Comparison of ENCODE assay signal across 16 mouse cellular contexts in the genomic region with DNA sequence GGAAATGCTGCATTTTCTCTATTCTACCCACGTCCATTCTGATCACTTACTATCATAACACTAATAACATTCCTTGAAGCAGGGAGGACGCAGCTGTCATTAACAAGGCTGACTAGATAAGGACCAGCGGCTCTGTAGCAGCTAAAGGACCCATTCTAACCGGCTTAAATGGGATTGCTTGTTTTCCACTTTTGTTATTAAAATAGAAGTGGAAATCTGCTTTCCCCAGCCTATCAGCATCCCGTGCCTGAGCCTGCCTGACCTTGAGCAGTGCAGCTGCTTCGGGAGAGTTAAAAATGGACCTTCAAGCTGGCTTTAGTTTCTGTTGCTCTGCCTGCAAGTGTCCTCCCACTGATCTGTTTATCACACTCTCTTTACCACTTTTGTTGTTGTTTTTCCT. TPM values are rescaled to one million over a fixed set of nuclear protein-coding genes. Genes with fewer than 3 reads are reported as not detected.
DNase-seq lines count a peak whose midpoint lies in the region; ATAC-seq and TF ChIP-seq lines count a peak whose summit lies in the region.
"Had no signal": no experiment of that assay in that cellular context is flagged by ENCODE, and none has a peak within 500 bp of the region (broad histone marks: within the 10 kb centered on the region; RNA-seq: fewer than 3 reads in every experiment).

No protein-coding gene starts in this region.

- H3K9ac ChIP-seq in heart, embryonic 16.5 days (ENCODE audit: low read length): no peak overlapping the region
- H3K9ac ChIP-seq: liver, embryonic 12.5 days; neural tube, embryonic 15.5 days had no signal

- no peak for TF ChIP-seq CTCF in layer of hippocampus, adult 2 months (conservative IDR thresholded peaks at IDR 0.05)
- TF ChIP-seq CTCF in testis, adult 2 months (IDR thresholded peaks at IDR 0.05; ENCODE audit: control insufficient read depth, insufficient read depth, insufficient replicate concordance, low read depth, low read length): no peak

- intact Hi-C loops in left cerebral cortex, postnatal 10 days (cut with DNase I): no loop called here

- no peaks in the 10 kb centered on the region for H3K27me3 ChIP-seq in heart, embryonic 16.5 days (ENCODE audit: control insufficient read depth, insufficient read depth, low read length)
- H3K27me3 ChIP-seq in testis, adult 2 months (ENCODE audit: control insufficient read depth, insufficient read depth, low read length): no peaks in the 10 kb centered on the region

- no peaks in the 10 kb centered on the region for H3K9me3 ChIP-seq in heart, embryonic 16.5 days (replicated peaks; ENCODE audit: control insufficient read depth, low read length)
- H3K9me3 ChIP-seq: liver, embryonic 12.5 days; neural tube, embryonic 15.5 days had no signal

- DNase-seq in layer of hippocampus, adult 2 months (ENCODE audit: low spot score in 2 of 2): no peak
- no peak for DNase-seq in layer of hippocampus, postnatal 10 days (ENCODE audit: low spot score in 2 of 2)
- peak; percentile 34 for DNase-seq in brain, adult 2 months (ENCODE audit: low read depth, low spot score)
- DNase-seq in right cerebral cortex, postnatal 4 days: no peak
- no peak for DNase-seq in left cerebral cortex, postnatal 10 days (ENCODE audit: extremely low spot score in 1 of 2, low spot score in 2 of 2)
- DNase-seq: cerebellum, adult 9-11 months; kidney, postnatal 36 days; lung, postnatal 10 days had no signal

- no peak for ATAC-seq in heart, embryonic 16.5 days (replicated peaks; ENCODE audit: extremely low read depth, insufficient read depth, low FRiP score)
- ATAC-seq: intestine, embryonic 16.5 days; liver, embryonic 12.5 days had no signal

- 15% methylated on average over 6 of the region's 6 CpGs for WGBS in heart, embryonic 16.5 days

- TF ChIP-seq POLR2A in testis, adult 2 months (IDR thresholded peaks at IDR 0.05; ENCODE audit: control insufficient read depth, low read depth, low read length): no peak

- H3K4me3 ChIP-seq in layer of hippocampus, adult 2 months: no peak overlapping the region
- H3K4me3 ChIP-seq in heart, embryonic 16.5 days (ENCODE audit: low read length): no peak overlapping the region
- H3K4me3 ChIP-seq in testis, adult 2 months (ENCODE audit: control insufficient read depth, low read depth, low read length): no peak overlapping the region; the same call in 1 of the 2 replicates
- H3K4me3 ChIP-seq: liver, embryonic 12.5 days; neural tube, embryonic 15.5 days had no signal

- H3K4me2 ChIP-seq in heart, embryonic 16.5 days (ENCODE audit: low read depth, low read length): peak overlapping the region; percentile 11; the same call in 1 of the 2 replicates
- H3K4me2 ChIP-seq: liver, embryonic 12.5 days; neural tube, embryonic 15.5 days had no signal

- H3K27ac ChIP-seq in layer of hippocampus, adult 2 months: peak overlapping the region; percentile 81
- no peak overlapping the region for H3K27ac ChIP-seq in heart, embryonic 16.5 days (ENCODE audit: low read length)
- peak overlapping the region; percentile 77 for H3K27ac ChIP-seq in testis, adult 2 months (ENCODE audit: control insufficient read depth, insufficient read depth, low read depth, low read length)
- H3K27ac ChIP-seq: liver, embryonic 12.5 days; neural tube, embryonic 15.5 days had no signal

- H3K36me3 ChIP-seq in heart, embryonic 16.5 days (ENCODE audit: control insufficient read depth, insufficient read depth): no peaks in the 10 kb centered on the region
- no peaks in the 10 kb centered on the region for H3K36me3 ChIP-seq in testis, adult 2 months (ENCODE audit: control insufficient read depth, insufficient read depth, low read length)
- H3K36me3 ChIP-seq: liver, embryonic 12.5 days; neural tube, embryonic 15.5 days had no signal

- H3K4me1 ChIP-seq in heart, embryonic 16.5 days (ENCODE audit: control insufficient read depth, insufficient read depth, low read length): peaks cover 16% of the 10 kb centered on the region
- peaks cover 13% of the 10 kb centered on the region for H3K4me1 ChIP-seq in testis, adult 2 months (ENCODE audit: control insufficient read depth, insufficient read depth, low read length)
- H3K4me1 ChIP-seq: liver, embryonic 12.5 days had no signal

RNA-seq across cellular contexts. Expression of gene Ddit4l, which starts 0.7 kb away (rescaled TPM):
- total RNA-seq in layer of hippocampus, adult 2 months (2021): 1 to 10 TPM; 8.7 to 8.9 TPM
- 10 to 100 TPM; 10.6 to 12.0 TPM for total RNA-seq in layer of hippocampus, postnatal 10 days (2021)
- 5.4 and 9.3 TPM in 2 replicates for polyA plus RNA-seq in heart, embryonic 16.5 days (2015; fragmentation: Nextera tagmentation; extraction: Ambion mirVana)
- 9.7 and 11.2 TPM in 2 replicates for polyA plus RNA-seq in testis, adult 2 months (2012; rRNA removed)
- 1 to 10 TPM; 6.1 to 7.2 TPM for total RNA-seq in left cerebral cortex, postnatal 10 days (2021)
- total RNA-seq: monocyte, adult 5-6 weeks had no signal

RNA-seq across cellular contexts. Expression of gene Gm21962, which starts 49.2 kb away (rescaled TPM):
- total RNA-seq in layer of hippocampus, adult 2 months (2021): not detected
- total RNA-seq in layer of hippocampus, postnatal 10 days (2021): not detected
- polyA plus RNA-seq in heart, embryonic 16.5 days (2015; fragmentation: Nextera tagmentation; extraction: Ambion mirVana): not detected in 2 replicates
- polyA plus RNA-seq in testis, adult 2 months (2012; rRNA removed): not detected in 2 replicates
- not detected for total RNA-seq in left cerebral cortex, postnatal 10 days (2021)
- polyA plus RNA-seq: hindbrain, embryonic 11.5 days; intestine, embryonic 16.5 days; liver, embryonic 12.5 days; neural tube, embryonic 15.5 days; stomach, embryonic 16.5 days had no signal
